Mouse (Mus musculus) kidney, embryonic 16.5 days (tissue): Measurements from ENCODE around the gene Ptgfrn. TPM values are rescaled to one million over a fixed set of nuclear protein-coding genes. Genes with fewer than 3 reads are reported as not detected.
A peak's percentile ranks its signal among the peaks of the same experiment; 100 is the strongest.

Experiments
- ATAC-seq: fragments of 200-750 bp; cut with Nextera tagmentation; 2 replicates; pipeline ENCODE4 v1.8.0; 2017; ENCODE audit warnings: moderate TSS enrichment; ENCODE audit not compliant: low FRiP score, low TSS enrichment
- H3K27ac ChIP-seq: fragments of 300-500 bp; sonication (generic); 2 replicates; pipeline ENCODE4 v1.5.1; 2014; ENCODE audit warnings: low read length
- H3K27me3 ChIP-seq: fragments of 300-500 bp; sonication (generic); 2 replicates; pipeline ENCODE4 v1.6.1; 2014; ENCODE audit warnings: low read length, control low read depth, mixed read lengths; ENCODE audit not compliant: insufficient read depth
- H3K36me3 ChIP-seq: fragments of 300-500 bp; sonication (generic); 2 replicates; pipeline ENCODE4 v1.6.1; 2014; ENCODE audit warnings: low read length, control low read depth, mixed read lengths; ENCODE audit not compliant: insufficient read depth
- H3K4me1 ChIP-seq: fragments of 300-500 bp; sonication (generic); 2 replicates; pipeline ENCODE4 v1.6.1; 2014; ENCODE audit warnings: low read length, control low read depth, mixed read lengths; ENCODE audit not compliant: insufficient read depth
- H3K4me2 ChIP-seq: fragments of 300-500 bp; sonication (generic); replicated peaks from 2 replicates; pipeline ENCODE4 v1.6.1; 2014; ENCODE audit warnings: low read depth, low read length
- H3K4me3 ChIP-seq: fragments of 300-500 bp; sonication (generic); 2 replicates; pipeline ENCODE4 v1.5.1; 2014; ENCODE audit warnings: mild to moderate bottlenecking, low read length
- H3K9ac ChIP-seq: fragments of 300-500 bp; sonication (generic); replicated peaks from 2 replicates; pipeline ENCODE4 v1.6.1; 2014; ENCODE audit warnings: low read length
- H3K9me3 ChIP-seq: fragments of 300-500 bp; sonication (generic); 2 replicates; pipeline ENCODE4 v1.6.1; 2016; ENCODE audit warnings: low read length, control low read depth
- WGBS: fragments of 180-500 bp; shearing (Covaris S2); extraction: QIAGEN DNeasy Blood & Tissue Kit; methylation state at CpG from one replicate; pipeline ENCODE4 v1.1.7; 2014; 5-methylcytosine and 5-hydroxymethylcytosine counted together
- polyA plus RNA-seq: library from polyadenylated mRNA; unstranded; fragments of >200 nt; fragmentation: Nextera tagmentation; extraction: Ambion mirVana; gene quantifications from 2 replicates; pipeline ENCODE4 v1.2.1, GENCODE M21; 2015

The Ptgfrn gene
- polyA plus RNA-seq, 1 experiment from 2014 or later: 2.1 TPM

- Histone ChIP-seq H3K4me1 (0 out of 2 replicates have a peak, but pooled peaks cover 6% of the 10 kb centered on the region), H3K4me3 (no peak overlapping the region), H3K9ac (no peak overlapping the region), H3K36me3 (no peaks in the 10 kb centered on the region), H3K4me2 (no peak overlapping the region), H3K27ac (no peak overlapping the region), H3K27me3 (no peaks in the 10 kb centered on the region), H3K9me3 (no peaks in the 10 kb centered on the region)
- ATAC-seq: no peak
- WGBS: 81% methylated on average over 5 of the region's 5 CpGs
These were observed 14.2 kb downstream of the Ptgfrn start for GRCm38 (mm10) chr3:101095761-101096449.

GRCm38 (mm10) chr3:101092202-101092601 lies 17.9 kb downstream of the Ptgfrn start:
- H3K9me3 ChIP-seq: no peaks in the 10 kb centered on the region
- no peaks in the 10 kb centered on the region for H3K36me3 ChIP-seq
- H3K4me2 ChIP-seq: no peak overlapping the region
- no peak overlapping the region for H3K4me3 ChIP-seq
- WGBS: 67% methylated on average over 13 of the region's 13 CpGs
- H3K9ac ChIP-seq: no peak overlapping the region
- H3K4me1 ChIP-seq: 0 out of 2 replicates have a peak, but pooled peaks cover 6% of the 10 kb centered on the region
- H3K27ac ChIP-seq: no peak overlapping the region
- H3K27me3 ChIP-seq: no peaks in the 10 kb centered on the region
- ATAC-seq: no peak

- no peak overlapping the region for H3K9ac ChIP-seq
- 54% methylated on average over 7 of the region's 7 CpGs for WGBS
- H3K27me3 ChIP-seq: no peaks in the 10 kb centered on the region
- no peak overlapping the region for H3K4me2 ChIP-seq
- H3K27ac ChIP-seq: no peak overlapping the region
- no peak overlapping the region for H3K4me3 ChIP-seq
- H3K4me1 ChIP-seq: peaks cover 7% of the 10 kb centered on the region; the same call in 1 of the 2 replicates
- ATAC-seq: peak; percentile 61
- no peaks in the 10 kb centered on the region for H3K36me3 ChIP-seq
- no peaks in the 10 kb centered on the region for H3K9me3 ChIP-seq
These were observed 23.3 kb downstream of the Ptgfrn start for GRCm38 (mm10) chr3:101086584-101087445.

GRCm38 (mm10) chr3:101080925-101081324 lies 29.2 kb downstream of the Ptgfrn start:
- no peaks in the 10 kb centered on the region for H3K9me3 ChIP-seq
- no peak overlapping the region for H3K9ac ChIP-seq
- ATAC-seq: no peak
- H3K4me3 ChIP-seq: no peak overlapping the region
- peaks cover 12% of the 10 kb centered on the region; the same call in 1 of the 2 replicates for H3K36me3 ChIP-seq
- H3K4me2 ChIP-seq: no peak overlapping the region
- no peak overlapping the region for H3K27ac ChIP-seq
- H3K27me3 ChIP-seq: no peaks in the 10 kb centered on the region
- peaks cover 10% of the 10 kb centered on the region; the same call in 1 of the 2 replicates for H3K4me1 ChIP-seq
- WGBS: 87% methylated on average over 4 of the region's 4 CpGs

- no peaks in the 10 kb centered on the region for H3K9me3 ChIP-seq
- ATAC-seq: 0 out of 2 replicates have a peak, but pooled peaks have one; percentile 19
- WGBS: 50% methylated on average over 1 of the region's 1 CpGs
- H3K4me1 ChIP-seq: peaks cover 14% of the 10 kb centered on the region
- no peak overlapping the region for H3K9ac ChIP-seq
- H3K27me3 ChIP-seq: no peaks in the 10 kb centered on the region
- no peak overlapping the region for H3K4me2 ChIP-seq
- peaks cover 12% of the 10 kb centered on the region; the same call in 1 of the 2 replicates for H3K36me3 ChIP-seq
- no peak overlapping the region for H3K27ac ChIP-seq
- H3K4me3 ChIP-seq: no peak overlapping the region
These were observed 31.7 kb downstream of the Ptgfrn start for GRCm38 (mm10) chr3:101078344-101078743.

GRCm38 (mm10) chr3:101077710-101078100 lies 32.4 kb downstream of the Ptgfrn start:
- Histone ChIP-seq H3K4me1 (peaks cover 21% of the 10 kb centered on the region), H3K27ac (no peak overlapping the region), H3K9me3 (no peaks in the 10 kb centered on the region), H3K9ac (no peak overlapping the region), H3K27me3 (no peaks in the 10 kb centered on the region), H3K36me3 (peaks cover 12% of the 10 kb centered on the region; the same call in 1 of the 2 replicates), H3K4me3 (no peak overlapping the region), H3K4me2 (no peak overlapping the region)
- WGBS: 75% methylated on average over 6 of the region's 6 CpGs
- ATAC-seq: no peak

GRCm38 (mm10) chr3:101076966-101077709 lies 32.9 kb downstream of the Ptgfrn start:
- no peak overlapping the region for H3K27ac ChIP-seq
- WGBS: 86% methylated on average over 25 of the region's 25 CpGs
- H3K4me1 ChIP-seq: peaks cover 21% of the 10 kb centered on the region
- no peaks in the 10 kb centered on the region for H3K27me3 ChIP-seq
- no peak overlapping the region for H3K4me2 ChIP-seq
- no peak for ATAC-seq
- H3K36me3 ChIP-seq: peaks cover 12% of the 10 kb centered on the region; the same call in 1 of the 2 replicates
- H3K9me3 ChIP-seq: no peaks in the 10 kb centered on the region
- no peak overlapping the region for H3K4me3 ChIP-seq
- H3K9ac ChIP-seq: no peak overlapping the region

GRCm38 (mm10) chr3:101075866-101076265 lies 34.2 kb downstream of the Ptgfrn start:
- Histone ChIP-seq H3K36me3 (peaks cover 12% of the 10 kb centered on the region; the same call in 1 of the 2 replicates), H3K9me3 (no peaks in the 10 kb centered on the region), H3K9ac (no peak overlapping the region), H3K27me3 (no peaks in the 10 kb centered on the region), H3K4me3 (no peak overlapping the region), H3K27ac (no peak overlapping the region), H3K4me2 (no peak overlapping the region), H3K4me1 (peaks cover 21% of the 10 kb centered on the region)
- 49% methylated on average over 3 of the region's 3 CpGs for WGBS
- ATAC-seq: no peak

GRCm38 (mm10) chr3:101073384-101073783 lies 36.7 kb downstream of the Ptgfrn start:
- ATAC-seq: no peak
- Histone ChIP-seq H3K27me3 (no peaks in the 10 kb centered on the region), H3K36me3 (0 out of 2 replicates have a peak, but pooled peaks cover 3% of the 10 kb centered on the region), H3K9me3 (no peaks in the 10 kb centered on the region), H3K4me2 (no peak overlapping the region), H3K27ac (no peak overlapping the region), H3K9ac (no peak overlapping the region), H3K4me1 (peaks cover 23% of the 10 kb centered on the region), H3K4me3 (no peak overlapping the region)
- WGBS: 50% methylated on average over 9 of the region's 9 CpGs
